Mouse (Mus musculus): ENCODE results near the gene Rbms1.

Rbms1 gene

DNA sequence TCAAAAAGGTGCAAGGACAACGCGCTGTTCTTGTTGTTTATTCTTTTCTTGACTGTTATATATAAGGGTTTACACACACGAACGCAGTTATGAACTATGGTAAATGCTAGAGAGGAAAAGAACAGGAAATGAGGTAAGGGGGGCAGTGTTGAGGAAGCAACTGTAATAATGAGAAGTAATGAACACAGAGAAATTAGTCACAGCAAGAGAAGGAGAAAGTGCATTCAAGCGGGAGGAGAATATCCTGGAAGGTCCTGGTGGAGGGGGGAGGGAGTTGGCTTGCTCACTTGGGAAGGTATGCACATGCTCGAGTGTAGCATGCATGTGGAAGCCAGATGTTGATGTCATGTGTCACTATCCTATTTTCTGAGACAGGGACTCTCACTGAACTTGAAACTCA, 39.9 kb downstream of the Rbms1 start:
- in situ Hi-C loops (cut with MboI; ENCODE audit: low pct_unique_long_range_greater_than_20kb in 1 of 2, low sequenced_read_pairs in 2 of 2, unreplicated experiment in 1 of 2): no loop called here

DNA sequence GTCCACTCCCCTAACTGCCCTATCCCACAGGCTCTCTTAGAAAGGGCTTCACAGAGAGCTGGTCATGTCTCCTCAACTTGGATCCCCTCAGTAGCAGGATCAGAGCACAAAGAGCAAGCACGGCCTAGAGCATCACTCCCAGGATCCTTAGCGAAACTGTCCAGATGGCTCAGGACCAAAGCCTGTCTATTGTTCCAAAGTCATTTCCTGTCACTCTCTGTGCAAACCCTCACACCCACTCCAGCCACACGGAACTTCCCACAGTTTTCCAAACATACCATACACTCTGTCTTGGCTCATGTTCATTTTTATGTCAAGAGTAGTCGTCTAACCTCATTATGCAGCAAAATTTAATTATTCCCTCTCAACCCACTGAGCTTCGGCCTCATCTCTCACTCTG, 40.6 kb downstream of the Rbms1 start:
- in situ Hi-C loops (cut with MboI; ENCODE audit: low pct_unique_long_range_greater_than_20kb in 1 of 2, low sequenced_read_pairs in 2 of 2, unreplicated experiment in 1 of 2): no loop called here

DNA sequence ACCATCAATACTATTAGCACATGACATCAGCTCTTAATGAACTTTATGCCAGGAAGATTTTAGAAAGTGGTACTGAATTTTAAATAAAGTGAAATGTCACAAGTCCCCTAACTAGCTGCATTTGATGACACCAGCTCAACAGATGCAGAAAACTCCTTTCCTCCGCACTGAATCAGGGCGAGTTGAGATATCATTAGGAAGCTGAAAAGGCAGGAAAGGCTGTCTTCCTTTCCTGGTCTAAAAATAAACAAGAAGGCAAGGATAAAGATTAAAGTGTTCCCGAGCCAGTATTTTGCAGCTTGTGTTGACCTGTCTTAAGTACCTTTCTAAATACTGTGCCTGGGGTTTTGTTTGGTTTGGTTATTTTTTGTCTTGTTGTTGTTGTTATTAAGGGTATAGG, 42.9 kb downstream of the Rbms1 start:
- in situ Hi-C loops (cut with MboI; ENCODE audit: low pct_unique_long_range_greater_than_20kb in 1 of 2, low sequenced_read_pairs in 2 of 2, unreplicated experiment in 1 of 2): no loop called here

DNA sequence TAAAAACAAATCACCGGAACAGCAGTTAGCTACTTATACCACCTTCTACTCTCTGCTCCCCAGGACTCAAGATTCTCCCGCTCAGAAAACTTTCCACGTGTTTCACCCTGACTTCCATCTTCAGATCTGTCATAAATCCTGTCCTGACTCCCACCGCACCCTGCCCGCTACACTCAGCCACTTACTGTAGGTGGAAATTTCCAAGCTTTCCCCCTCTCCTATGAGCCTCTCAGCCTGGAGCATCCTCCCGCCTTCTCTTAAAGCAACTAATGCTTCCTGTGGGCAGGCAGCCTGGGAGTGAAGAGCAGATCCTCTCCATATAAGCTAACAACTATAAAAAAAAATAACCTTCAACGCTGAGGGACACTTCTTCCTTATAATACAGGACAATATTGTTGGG, 44.6 kb downstream of the Rbms1 start:
- in situ Hi-C loops (cut with MboI; ENCODE audit: low pct_unique_long_range_greater_than_20kb in 1 of 2, low sequenced_read_pairs in 2 of 2, unreplicated experiment in 1 of 2): no loop called here

DNA sequence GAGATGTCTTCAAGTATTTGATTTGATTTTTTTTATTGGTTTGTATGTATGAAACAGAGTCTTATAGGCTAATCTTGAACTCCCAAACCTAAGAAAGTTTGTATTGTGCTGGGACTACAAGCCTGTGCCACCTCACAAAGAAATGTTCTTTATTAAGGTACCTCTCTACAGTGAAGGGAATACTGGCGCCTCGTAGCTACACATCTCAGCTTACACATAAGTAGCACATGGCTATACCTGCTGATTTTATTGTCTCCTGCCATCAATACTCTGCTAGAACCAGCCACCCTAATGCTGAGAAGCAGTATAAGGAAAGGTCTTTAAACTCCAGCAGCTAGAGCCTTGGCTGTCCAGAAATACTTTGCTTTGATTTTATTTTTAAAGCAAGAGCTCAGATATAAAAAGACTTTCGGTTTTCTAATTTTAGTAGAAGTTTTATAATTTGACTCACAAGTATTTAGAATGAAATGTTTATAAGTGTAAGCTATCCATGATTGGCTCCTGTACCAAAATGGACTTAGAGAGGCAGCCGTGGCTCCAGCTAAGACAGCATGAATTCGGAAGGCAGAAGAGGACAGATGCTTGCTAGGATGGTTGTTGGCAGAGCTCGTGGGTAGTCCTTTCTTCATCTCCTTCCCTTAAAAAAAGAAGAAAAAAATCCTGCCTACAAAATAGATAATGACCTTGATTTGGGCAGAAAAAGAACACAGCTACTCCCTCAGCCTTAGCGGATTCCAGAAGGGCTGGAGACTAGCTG, 48.3 kb downstream of the Rbms1 start:
- in situ Hi-C loops (cut with MboI; ENCODE audit: low pct_unique_long_range_greater_than_20kb in 1 of 2, low sequenced_read_pairs in 2 of 2, unreplicated experiment in 1 of 2): no loop called here

DNA sequence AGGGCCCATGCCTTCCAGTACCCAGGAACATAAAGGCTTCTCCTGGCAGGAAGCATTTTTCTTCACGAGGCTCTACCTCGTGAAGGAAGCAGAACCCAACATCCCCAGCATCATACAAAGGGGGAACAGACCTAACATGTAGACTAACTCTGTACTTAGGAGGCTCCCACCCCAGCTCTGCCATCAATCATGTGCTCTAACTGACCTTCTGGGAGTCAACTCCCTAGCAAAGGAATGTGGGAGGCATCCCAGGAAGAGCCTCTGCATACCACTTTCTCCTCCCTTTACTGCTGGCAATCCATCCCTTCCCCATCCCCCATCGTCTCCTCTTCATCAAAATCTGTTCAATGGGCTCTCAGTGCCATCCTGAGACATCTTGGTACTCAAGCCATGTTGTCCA, 49.7 kb downstream of the Rbms1 start:
- in situ Hi-C loops (cut with MboI; ENCODE audit: low pct_unique_long_range_greater_than_20kb in 1 of 2, low sequenced_read_pairs in 2 of 2, unreplicated experiment in 1 of 2): no loop called here

DNA sequence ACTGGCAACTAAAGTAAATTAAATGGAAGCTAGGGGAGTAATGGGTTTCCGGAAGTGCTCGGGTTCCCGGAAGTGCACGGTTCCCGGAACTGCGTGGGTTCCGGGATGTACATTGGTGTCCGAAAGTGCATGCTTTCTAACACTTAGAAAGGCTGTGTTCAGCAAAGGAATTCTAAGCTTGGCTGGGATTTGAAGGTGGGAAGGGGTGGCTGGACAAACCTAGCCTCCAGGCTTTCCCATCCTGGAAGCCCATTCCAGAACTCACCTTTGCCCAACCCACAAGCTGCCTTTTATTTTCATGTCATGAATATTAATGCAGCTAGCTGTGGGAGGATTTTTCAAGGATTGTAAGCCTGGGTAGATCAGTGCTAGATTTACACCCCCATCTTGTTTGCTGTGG, 51.3 kb downstream of the Rbms1 start:
- in situ Hi-C loops (cut with MboI; ENCODE audit: low pct_unique_long_range_greater_than_20kb in 1 of 2, low sequenced_read_pairs in 2 of 2, unreplicated experiment in 1 of 2): no loop called here

DNA sequence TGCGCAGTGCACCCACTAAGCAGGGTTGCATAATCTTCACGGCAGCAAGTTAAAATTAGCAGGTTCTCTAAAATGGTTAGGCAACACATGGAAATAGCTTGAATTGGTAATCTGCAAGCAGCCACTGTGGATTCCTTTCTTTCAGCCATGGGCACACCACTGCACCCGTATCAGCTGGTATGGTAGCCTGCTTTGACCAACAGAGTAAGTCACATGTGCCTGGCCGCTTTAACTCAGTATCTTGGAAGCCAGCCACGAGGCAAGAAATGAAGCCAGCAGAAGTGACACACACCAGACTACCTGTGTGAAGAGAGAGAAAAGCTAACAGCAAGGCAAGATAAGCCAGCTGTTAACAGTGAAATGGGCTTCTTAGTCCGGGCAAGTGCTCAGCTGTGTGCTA, 52.2 kb downstream of the Rbms1 start:
- in situ Hi-C loops (cut with MboI; ENCODE audit: low pct_unique_long_range_greater_than_20kb in 1 of 2, low sequenced_read_pairs in 2 of 2, unreplicated experiment in 1 of 2): no loop called here

DNA sequence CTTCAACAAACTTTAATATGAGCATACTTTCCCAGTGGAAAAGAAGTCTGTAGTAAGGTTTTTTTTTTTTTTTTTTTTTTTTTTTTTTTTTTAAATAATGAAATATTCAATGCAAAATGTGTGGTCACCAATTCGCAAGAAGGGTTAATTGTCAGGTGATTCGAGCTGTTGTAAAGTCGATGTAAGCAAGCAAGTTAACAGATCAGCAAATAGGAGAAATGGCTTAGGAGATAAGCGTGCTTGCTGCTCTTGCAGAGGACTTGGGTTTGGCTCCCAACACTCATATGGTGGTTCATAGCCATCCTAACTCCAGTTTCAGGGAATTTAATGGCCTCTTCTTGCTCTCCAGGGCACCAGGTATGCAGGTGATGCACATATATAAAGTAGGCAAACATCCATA, 54.4 kb downstream of the Rbms1 start:
- in situ Hi-C loops (cut with MboI; ENCODE audit: low pct_unique_long_range_greater_than_20kb in 1 of 2, low sequenced_read_pairs in 2 of 2, unreplicated experiment in 1 of 2): no loop called here

DNA sequence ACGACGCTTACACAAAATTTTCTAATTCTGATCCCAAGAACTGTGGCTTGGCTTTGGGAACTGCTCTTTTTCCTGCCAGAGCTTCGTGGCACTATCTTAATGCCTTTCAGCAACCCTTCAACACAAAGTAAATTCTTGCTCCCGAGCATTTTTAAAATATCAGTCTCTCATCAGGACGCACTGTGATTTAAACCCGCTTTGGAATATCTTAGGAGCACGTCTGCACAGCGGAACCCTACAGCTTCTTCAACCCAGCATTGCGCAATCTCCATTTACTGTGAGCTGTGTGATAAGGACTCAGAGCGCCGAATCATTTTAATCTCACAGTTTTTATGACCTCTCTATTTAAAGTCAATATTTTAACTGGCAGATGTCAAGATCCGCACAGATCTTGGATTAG, 54.9 kb downstream of the Rbms1 start:
- in situ Hi-C loops (cut with MboI; ENCODE audit: low pct_unique_long_range_greater_than_20kb in 1 of 2, low sequenced_read_pairs in 2 of 2, unreplicated experiment in 1 of 2): no loop called here

DNA sequence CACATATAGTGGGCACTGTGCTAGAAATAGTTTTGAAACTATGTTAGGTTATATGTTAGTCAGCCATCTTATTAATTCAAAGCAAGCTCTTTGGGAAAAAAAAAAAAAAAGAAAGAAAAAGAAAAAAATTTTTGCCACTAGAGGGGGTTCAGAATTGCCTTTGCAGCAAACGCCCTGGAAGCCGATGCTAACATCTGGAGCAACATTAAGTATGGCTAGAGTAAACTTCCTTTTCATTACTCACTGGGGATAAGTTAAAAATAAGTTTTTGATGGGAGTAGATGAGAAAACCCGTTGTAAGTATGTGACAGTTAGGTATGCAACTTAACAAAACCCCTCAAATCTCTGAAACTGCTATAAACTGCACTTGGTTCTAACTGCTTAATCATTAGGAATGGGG, 57.7 kb downstream of the Rbms1 start:
- in situ Hi-C loops (cut with MboI; ENCODE audit: low pct_unique_long_range_greater_than_20kb in 1 of 2, low sequenced_read_pairs in 2 of 2, unreplicated experiment in 1 of 2): no loop called here

DNA sequence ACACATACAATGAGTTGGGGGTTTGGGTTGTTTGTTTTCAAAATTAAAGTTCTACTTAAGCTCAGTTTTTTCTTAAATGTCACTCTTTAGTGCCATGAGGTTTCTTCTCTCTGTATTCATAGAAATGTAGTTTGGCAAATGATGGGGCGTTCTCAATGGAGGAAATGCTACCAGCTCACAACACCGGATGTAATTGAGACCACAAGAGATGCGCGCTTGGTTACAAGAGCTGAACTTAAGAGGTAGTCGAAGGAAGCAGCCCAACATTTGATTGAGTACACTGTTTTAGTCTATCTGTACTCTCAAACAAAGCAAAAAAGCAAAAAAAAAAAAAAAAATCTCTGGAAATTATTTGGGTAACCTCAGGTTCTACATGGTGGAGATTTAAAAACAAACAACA, 58.9 kb downstream of the Rbms1 start:
- in situ Hi-C loops (cut with MboI; ENCODE audit: low pct_unique_long_range_greater_than_20kb in 1 of 2, low sequenced_read_pairs in 2 of 2, unreplicated experiment in 1 of 2): no loop called here

DNA sequence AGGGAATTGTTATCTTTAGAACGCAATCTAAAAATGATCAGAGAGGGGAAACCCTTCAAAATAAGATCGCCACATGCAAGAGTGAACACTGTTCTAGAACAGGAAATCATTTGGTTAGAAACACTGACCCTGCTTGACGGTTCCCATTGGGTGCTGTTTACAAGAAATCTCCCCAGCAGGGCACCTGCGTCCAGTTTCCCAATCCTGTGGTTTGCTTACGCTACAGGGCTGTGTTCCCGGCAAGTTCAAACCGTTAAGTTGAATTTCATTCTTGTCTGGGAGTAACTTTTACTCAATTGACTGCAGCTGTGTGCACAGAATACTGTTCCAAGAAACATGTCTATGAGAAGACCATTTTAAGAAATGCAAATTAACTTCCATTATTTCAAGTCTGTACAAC, 59.5 kb downstream of the Rbms1 start:
- in situ Hi-C loops (cut with MboI; ENCODE audit: low pct_unique_long_range_greater_than_20kb in 1 of 2, low sequenced_read_pairs in 2 of 2, unreplicated experiment in 1 of 2): no loop called here

DNA sequence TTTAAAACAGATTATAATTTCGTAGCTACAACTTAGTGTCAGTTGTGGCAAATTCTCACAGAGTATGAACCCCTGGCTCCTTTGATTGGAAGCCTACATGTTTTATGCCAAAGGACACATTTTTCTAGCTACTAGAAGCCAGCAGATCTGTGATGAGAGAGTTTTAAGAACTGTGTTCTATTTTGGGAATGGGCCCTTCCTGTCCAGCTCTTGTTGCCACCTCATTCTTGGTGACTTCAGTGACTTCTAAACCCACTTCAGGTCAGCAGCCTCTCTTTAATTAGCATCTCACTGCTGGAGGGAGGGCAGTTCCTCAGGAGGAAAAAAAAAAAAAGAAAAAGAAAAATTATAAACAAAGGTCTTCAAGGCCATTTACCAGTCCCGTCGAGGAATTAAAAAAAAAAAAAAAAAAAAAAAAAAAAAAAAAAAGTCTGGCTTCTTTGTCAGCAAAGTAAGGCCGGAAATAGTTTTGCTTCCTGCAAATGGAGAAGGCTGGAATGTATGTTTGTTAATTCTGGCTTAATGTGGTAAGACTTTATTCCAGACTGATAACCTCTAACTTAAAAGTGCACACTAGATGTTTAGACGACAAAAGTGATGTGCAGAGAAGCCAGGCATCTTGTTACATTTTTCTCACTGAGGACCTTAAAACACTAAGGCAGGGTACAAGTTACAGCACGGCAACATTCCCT, 60.4 kb downstream of the Rbms1 start:
- in situ Hi-C loops (cut with MboI; ENCODE audit: low pct_unique_long_range_greater_than_20kb in 1 of 2, low sequenced_read_pairs in 2 of 2, unreplicated experiment in 1 of 2): no loop called here

DNA sequence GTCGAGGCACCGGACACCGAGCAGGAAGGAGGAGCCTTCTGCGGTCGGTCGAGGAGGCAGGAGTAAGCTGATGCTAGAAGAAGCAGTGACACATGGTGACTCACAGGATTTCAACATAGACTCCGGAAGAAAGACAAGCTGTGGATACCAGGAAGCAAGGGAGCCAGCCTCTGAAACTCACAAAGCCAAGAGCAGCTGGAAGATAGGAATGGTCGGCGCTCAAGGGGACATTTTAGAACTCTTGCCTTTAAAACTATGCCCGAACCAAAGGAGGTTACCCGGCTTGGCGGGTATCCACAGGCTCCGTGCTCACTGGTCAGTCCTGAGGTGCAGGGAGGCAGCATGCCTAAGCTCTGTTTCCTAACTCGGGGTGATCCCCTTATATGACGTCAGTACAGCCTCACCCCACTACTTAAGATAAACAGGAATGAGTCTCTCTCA, 61.5 kb downstream of the Rbms1 start:
- in situ Hi-C loops (cut with MboI; ENCODE audit: low pct_unique_long_range_greater_than_20kb in 1 of 2, low sequenced_read_pairs in 2 of 2, unreplicated experiment in 1 of 2): no loop called here

DNA sequence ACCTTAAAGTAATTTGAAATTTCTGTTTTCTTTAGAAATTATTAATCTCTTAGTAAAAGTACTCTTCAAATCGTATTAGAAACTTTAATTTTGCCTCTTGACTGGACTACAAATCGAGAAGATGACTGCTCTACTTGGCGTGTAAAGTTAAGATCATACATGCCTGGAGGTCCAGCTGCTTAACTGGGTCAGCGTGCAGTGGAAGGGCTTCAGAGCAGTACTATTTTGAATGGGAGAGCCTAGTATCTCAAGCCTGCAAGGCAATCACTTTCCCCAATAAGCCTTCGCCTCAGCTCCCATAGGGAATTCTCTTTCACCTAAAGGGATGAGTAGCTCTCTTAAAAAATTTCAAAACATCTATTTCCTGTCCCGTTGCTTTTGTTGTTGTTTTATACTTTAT, 62.0 kb downstream of the Rbms1 start:
- in situ Hi-C loops (cut with MboI; ENCODE audit: low pct_unique_long_range_greater_than_20kb in 1 of 2, low sequenced_read_pairs in 2 of 2, unreplicated experiment in 1 of 2): no loop called here

DNA sequence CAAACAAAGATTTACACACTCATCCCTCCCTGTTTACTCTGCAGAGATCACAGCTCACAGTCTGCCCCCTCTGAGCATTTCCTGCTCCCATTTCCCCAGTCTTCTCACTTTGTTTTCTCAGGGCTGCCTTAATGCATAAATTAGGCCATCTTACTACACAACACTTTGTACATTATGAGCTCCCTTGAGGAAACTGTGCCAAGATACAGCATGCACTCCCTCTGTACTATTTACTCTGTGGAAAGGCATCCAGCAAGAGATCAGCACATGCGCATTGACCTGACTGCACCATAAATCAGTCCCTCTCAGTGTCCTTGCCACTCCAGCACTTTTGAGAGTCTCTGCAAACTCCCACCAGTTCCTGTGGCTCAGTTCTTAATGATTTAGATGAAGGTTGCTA, 70.0 kb downstream of the Rbms1 start:
- in situ Hi-C loops (cut with MboI; ENCODE audit: low pct_unique_long_range_greater_than_20kb in 1 of 2, low sequenced_read_pairs in 2 of 2, unreplicated experiment in 1 of 2): no loop called here

DNA sequence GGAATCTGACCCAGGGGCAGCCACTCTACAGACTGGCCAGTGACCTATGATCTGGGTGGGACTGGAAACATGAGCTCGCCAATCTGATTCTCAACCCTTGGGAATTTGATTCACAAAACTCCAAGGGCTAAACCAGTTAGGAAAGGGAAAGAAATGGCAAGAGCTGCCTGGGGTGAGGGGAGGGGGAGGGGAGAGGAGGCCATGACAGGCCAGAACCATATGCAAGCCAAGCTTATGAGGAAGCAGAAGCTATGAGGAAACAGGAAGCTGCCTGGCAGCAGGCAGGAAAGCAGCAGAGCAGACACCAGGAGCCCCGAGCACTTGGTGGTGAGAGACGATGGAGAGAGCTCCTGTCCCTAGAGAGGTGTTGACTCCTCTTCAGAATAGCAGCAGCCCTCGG, 79.1 kb downstream of the Rbms1 start:
- in situ Hi-C loops (cut with MboI; ENCODE audit: low pct_unique_long_range_greater_than_20kb in 1 of 2, low sequenced_read_pairs in 2 of 2, unreplicated experiment in 1 of 2): no loop called here

DNA sequence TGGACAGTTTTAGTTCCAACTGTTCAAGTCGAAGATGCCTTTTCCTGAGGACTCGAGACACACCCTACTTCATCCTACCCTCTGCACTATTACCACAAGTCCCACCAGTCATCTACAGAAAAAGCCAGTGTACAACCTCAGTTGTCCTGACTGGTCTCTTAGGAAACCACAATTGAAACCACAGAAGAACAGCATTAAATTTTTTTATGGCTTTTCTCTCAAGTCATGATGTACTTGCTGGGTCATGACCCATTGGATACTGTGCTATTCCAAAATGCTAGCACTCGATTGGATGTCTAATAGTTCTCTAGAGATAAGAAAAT, 80.0 kb downstream of the Rbms1 start:
- in situ Hi-C loops (cut with MboI; ENCODE audit: low pct_unique_long_range_greater_than_20kb in 1 of 2, low sequenced_read_pairs in 2 of 2, unreplicated experiment in 1 of 2): no loop called here

DNA sequence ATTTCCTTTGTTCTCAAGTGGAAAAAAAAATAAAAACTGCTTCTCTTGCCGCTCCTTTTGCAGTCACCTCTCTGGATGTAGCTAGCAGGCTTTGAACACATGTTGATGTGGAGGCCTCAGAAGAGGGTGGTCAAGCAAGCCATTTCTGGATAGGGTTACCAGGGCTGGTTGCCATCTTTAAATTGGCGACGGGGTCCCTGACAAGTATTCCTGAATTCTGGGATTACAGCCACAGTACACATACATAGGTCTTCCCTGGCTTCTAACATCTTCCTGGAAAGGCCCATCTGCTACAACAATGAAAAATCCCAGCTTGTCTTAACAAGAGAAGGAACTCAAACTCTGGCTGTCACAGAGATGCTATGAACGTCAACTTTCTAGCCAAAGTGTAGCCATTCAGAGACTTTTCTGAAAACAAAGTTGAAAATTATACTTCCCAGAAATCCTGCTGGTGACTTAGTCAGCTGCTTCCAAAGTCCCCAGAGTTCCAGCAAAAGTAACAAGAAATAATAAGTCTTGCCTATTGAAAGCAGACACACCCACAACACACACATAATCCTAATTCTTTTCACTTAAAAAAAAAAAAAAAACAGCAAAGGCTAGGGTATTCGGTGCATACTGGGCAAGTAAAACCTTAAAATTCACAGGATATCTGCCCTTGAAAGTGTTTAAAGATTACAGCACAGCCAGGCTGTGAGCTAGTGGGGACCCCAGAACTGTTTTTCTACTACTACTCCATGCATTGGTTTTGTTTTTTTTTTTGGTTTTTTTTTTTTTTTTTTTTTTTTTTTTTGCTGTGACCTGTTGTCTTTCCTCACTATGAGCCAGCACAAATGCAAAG, 80.6 kb downstream of the Rbms1 start:
- in situ Hi-C loops (cut with MboI; ENCODE audit: low pct_unique_long_range_greater_than_20kb in 1 of 2, low sequenced_read_pairs in 2 of 2, unreplicated experiment in 1 of 2): no loop called here

All from mouse embryonic stem cell (cell line).